20 mouse cellular contexts compared by ENCODE assay signal in the genomic region with DNA sequence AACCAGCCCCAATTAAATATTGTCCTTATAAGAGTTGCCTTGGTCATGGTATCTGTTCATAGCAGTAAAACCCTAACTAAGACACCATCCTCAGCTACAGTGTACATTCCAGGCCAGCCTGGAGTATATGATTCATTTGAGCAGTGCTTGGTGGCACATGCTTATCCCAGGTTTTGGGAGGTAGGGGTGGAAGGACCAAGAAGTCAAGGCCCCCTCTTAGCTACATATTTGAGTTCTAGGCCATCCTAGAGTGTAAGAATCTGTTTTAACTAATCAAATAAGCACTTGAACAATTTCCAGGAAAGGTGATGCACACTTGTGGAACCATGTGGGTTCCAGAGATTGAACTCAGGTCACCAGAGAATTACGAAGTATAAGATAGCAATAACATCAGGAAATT. TPM values are rescaled to one million over a fixed set of nuclear protein-coding genes. Genes with fewer than 3 reads are reported as not detected.
DNase-seq lines count a peak whose midpoint lies in the region; ATAC-seq and TF ChIP-seq lines count a peak whose summit lies in the region.
"Had no signal": no experiment of that assay in that cellular context is flagged by ENCODE, and none has a peak within 500 bp of the region (broad histone marks: within the 10 kb centered on the region; RNA-seq: fewer than 3 reads in every experiment).

No protein-coding gene starts in this region.

- no peak for TF ChIP-seq POLR2A in testis, adult 2 months (IDR thresholded peaks at IDR 0.05; ENCODE audit: control insufficient read depth, low read depth, low read length)

- H3K36me3 ChIP-seq in heart, embryonic 11.5 days (ENCODE audit: control insufficient read depth, insufficient read depth, low read length) = 0 out of 2 replicates have a peak, but pooled peaks cover under 1% of the 10 kb centered on the region
- H3K36me3 ChIP-seq in midbrain, embryonic 11.5 days (ENCODE audit: control insufficient read depth, insufficient read depth, low read length) = no peaks in the 10 kb centered on the region
- H3K36me3 ChIP-seq in midbrain, embryonic 13.5 days = no peaks in the 10 kb centered on the region
- no peaks in the 10 kb centered on the region for H3K36me3 ChIP-seq in testis, adult 2 months (ENCODE audit: control insufficient read depth, insufficient read depth, low read length)

- H3K9ac ChIP-seq in heart, embryonic 11.5 days (ENCODE audit: low read depth, low read length) = no peak overlapping the region
- H3K9ac ChIP-seq in midbrain, embryonic 11.5 days (ENCODE audit: low read length) = no peak overlapping the region
- H3K9ac ChIP-seq in midbrain, embryonic 13.5 days (replicated peaks) = no peak overlapping the region

- H3K4me2 ChIP-seq in heart, embryonic 11.5 days = no peak overlapping the region
- no peak overlapping the region for H3K4me2 ChIP-seq in midbrain, embryonic 11.5 days
- H3K4me2 ChIP-seq in midbrain, embryonic 13.5 days (replicated peaks) = no peak overlapping the region

- 88% methylated on average over 1 of the region's 1 CpGs for whole genome bisulfite sequencing in heart, embryonic 11.5 days (ENCODE audit: insufficient replicate concordance)
- WGBS in midbrain, embryonic 11.5 days = 92% methylated on average over 1 of the region's 1 CpGs
- WGBS in midbrain, embryonic 13.5 days = 97% methylated on average over 1 of the region's 1 CpGs

- H3K4me1 ChIP-seq in heart, embryonic 11.5 days (ENCODE audit: control insufficient read depth, insufficient read depth, low read length) = peaks cover 2% of the 10 kb centered on the region; the same call in 1 of the 2 replicates
- peaks cover 3% of the 10 kb centered on the region for H3K4me1 ChIP-seq in midbrain, embryonic 11.5 days (ENCODE audit: control insufficient read depth, insufficient read depth, low read length)
- peaks cover 4% of the 10 kb centered on the region for H3K4me1 ChIP-seq in midbrain, embryonic 13.5 days (replicated peaks)
- peaks cover 14% of the 10 kb centered on the region for H3K4me1 ChIP-seq in testis, adult 2 months (ENCODE audit: control insufficient read depth, insufficient read depth, low read length)

- ATAC-seq in heart, embryonic 11.5 days (replicated peaks; ENCODE audit: insufficient number of reproducible peaks, low FRiP score, low TSS enrichment) = no peak
- no peak for ATAC-seq in midbrain, embryonic 11.5 days (ENCODE audit: low FRiP score)
- ATAC-seq in midbrain, embryonic 13.5 days = no peak
- ATAC-seq: activated CD4-positive, CD25-positive, alpha-beta regulatory T cell, adult 4 months; CD4-positive, CD25-positive, alpha-beta regulatory T cell, adult 4 months; Patski had no signal

- TF ChIP-seq CTCF in testis, adult 2 months (IDR thresholded peaks at IDR 0.05; ENCODE audit: control insufficient read depth, insufficient read depth, insufficient replicate concordance, low read depth, low read length) = no peak

- H3K27me3 ChIP-seq in heart, embryonic 11.5 days (ENCODE audit: control insufficient read depth, insufficient read depth, low read length) = no peaks in the 10 kb centered on the region
- H3K27me3 ChIP-seq in midbrain, embryonic 11.5 days (ENCODE audit: control insufficient read depth, insufficient read depth, low read length) = no peaks in the 10 kb centered on the region
- no peaks in the 10 kb centered on the region for H3K27me3 ChIP-seq in midbrain, embryonic 13.5 days
- H3K27me3 ChIP-seq in testis, adult 2 months (ENCODE audit: control insufficient read depth, insufficient read depth, low read length) = no peaks in the 10 kb centered on the region
- H3K27me3 ChIP-seq: CH12.LX, Patski had no signal

- DNase-seq in heart, adult 11 months = peak; percentile 76
- peak; percentile 68 for DNase-seq in midbrain, embryonic 11.5 days (ENCODE audit: low spot score, missing footprints)
- no peak for DNase-seq in testis, postnatal 10 days (ENCODE audit: low spot score)
- DNase-seq: adrenal gland, adult 2 months; adrenal gland, adult 8-10 months; adrenal gland, postnatal 10 days; adrenal gland, postnatal 14 days; adrenal gland, postnatal 25 days; adrenal gland, postnatal 36 days; B cell, adult 2 months; cerebellum, adult 11 months; cerebellum, adult 18-20 months had no signal

- no peak overlapping the region for H3K4me3 ChIP-seq in heart, embryonic 11.5 days (ENCODE audit: low read depth, low read length)
- no peak overlapping the region for H3K4me3 ChIP-seq in midbrain, embryonic 11.5 days (ENCODE audit: low read depth, low read length)
- H3K4me3 ChIP-seq in midbrain, embryonic 13.5 days (replicated peaks) = no peak overlapping the region
- peak overlapping the region; percentile 81; the same call in 1 of the 2 replicates for H3K4me3 ChIP-seq in testis, adult 2 months (ENCODE audit: control insufficient read depth, low read depth, low read length)

- H3K27ac ChIP-seq in heart, embryonic 11.5 days (ENCODE audit: low read depth, low read length) = no peak overlapping the region
- no peak overlapping the region for H3K27ac ChIP-seq in midbrain, embryonic 11.5 days (ENCODE audit: low read depth, low read length)
- no peak overlapping the region for H3K27ac ChIP-seq in midbrain, embryonic 13.5 days
- no peak overlapping the region for H3K27ac ChIP-seq in testis, adult 2 months (ENCODE audit: control insufficient read depth, insufficient read depth, low read depth, low read length)

- H3K9me3 ChIP-seq in heart, embryonic 11.5 days (replicated peaks; ENCODE audit: control insufficient read depth, low read length) = no peaks in the 10 kb centered on the region
- no peaks in the 10 kb centered on the region for H3K9me3 ChIP-seq in midbrain, embryonic 11.5 days (ENCODE audit: control insufficient read depth, low read length)
- H3K9me3 ChIP-seq in midbrain, embryonic 13.5 days = no peaks in the 10 kb centered on the region; the same call in 1 of the 2 replicates
- H3K9me3 ChIP-seq: G1E had no signal

RNA-seq across cellular contexts. Expression of gene Zmym2, which starts 3.0 kb away (rescaled TPM):
- 32.0 and 33.6 TPM in 2 replicates for polyA plus RNA-seq in heart, embryonic 11.5 days (2014; fragmentation: Nextera tagmentation; extraction: Ambion mirVana)
- 62.5 and 63.3 TPM in 2 replicates for polyA plus RNA-seq in midbrain, embryonic 11.5 days (2014; fragmentation: Nextera tagmentation; extraction: Ambion mirVana)
- 84.8 and 85.8 TPM in 2 replicates for polyA plus RNA-seq in midbrain, embryonic 13.5 days (2015; fragmentation: Nextera tagmentation; extraction: Ambion mirVana)
- polyA plus RNA-seq in testis, adult 2 months (2012; rRNA removed) = 19.7 and 21.1 TPM in 2 replicates
